In the genomic region with DNA sequence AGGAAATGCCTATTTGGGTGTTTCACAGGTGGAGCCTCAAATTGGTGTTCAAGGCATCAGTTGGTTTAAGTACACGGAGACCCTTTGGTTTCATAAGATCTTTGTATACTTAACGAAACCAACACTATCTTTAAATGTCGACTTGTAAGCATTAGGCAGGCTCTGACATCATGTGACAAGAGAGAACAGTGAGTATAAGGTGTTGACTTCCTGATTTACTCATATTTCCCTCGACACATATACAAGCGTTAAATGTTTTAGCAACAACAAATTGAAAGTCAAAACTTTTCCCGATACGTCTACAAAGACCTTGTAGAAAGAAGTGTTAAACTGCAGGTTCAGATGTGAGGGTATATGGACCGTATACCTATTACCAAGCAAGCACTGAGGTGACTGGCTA, we compare ENCODE assay signal across 8 mouse cellular contexts. TPM values are rescaled to one million over a fixed set of nuclear protein-coding genes. Genes with fewer than 3 reads are reported as not detected.
A peak's percentile ranks its signal among the peaks of the same experiment; 100 is the strongest.
DNase-seq lines count a peak whose midpoint lies in the region; ATAC-seq and TF ChIP-seq lines count a peak whose summit lies in the region.

No protein-coding gene starts in this region.

- peak overlapping the region; percentile 84 for H3K9ac ChIP-seq in heart, embryonic 12.5 days

- H3K4me1 ChIP-seq in heart, embryonic 12.5 days (replicated peaks): peaks cover 20% of the 10 kb centered on the region
- H3K4me1 ChIP-seq in G1E (ENCODE audit: insufficient read depth, low read depth, low read length): peaks cover 4% of the 10 kb centered on the region
- peaks cover 20% of the 10 kb centered on the region for H3K4me1 ChIP-seq in hindbrain, embryonic 10.5 days (replicated peaks)

- DNase-seq in heart, adult 18-20 months: no peak
- peak; percentile 20 for DNase-seq in G1E (ENCODE audit: low spot score)
- no peak for DNase-seq in hindbrain, embryonic 10.5 days (ENCODE audit: low spot score)
- peak; percentile 1 for DNase-seq in mesoderm, embryonic 11.5 days (ENCODE audit: low read depth, low spot score)
- no peak for DNase-seq in adrenal gland, postnatal 4 days (ENCODE audit: low spot score in 2 of 2)
- no peak for DNase-seq in cerebellum, adult 8-10 months
- DNase-seq in left cerebral cortex, adult 8-10 months (ENCODE audit: low spot score in 2 of 2): no peak

- 0 out of 2 replicates have a peak overlapping the region, but pooled peaks have one; percentile 90 for H3K27ac ChIP-seq in heart, embryonic 12.5 days (ENCODE audit: poor library complexity, severe bottlenecking)
- no peak overlapping the region for H3K27ac ChIP-seq in hindbrain, embryonic 10.5 days

- peak overlapping the region; percentile 66 for H3K4me3 ChIP-seq in heart, embryonic 12.5 days
- H3K4me3 ChIP-seq in G1E (ENCODE audit: low read depth, low read length): peak overlapping the region; percentile 87
- H3K4me3 ChIP-seq in hindbrain, embryonic 10.5 days: peak overlapping the region; percentile 87

- H3K9me3 ChIP-seq in heart, embryonic 12.5 days (replicated peaks): no peaks in the 10 kb centered on the region
- no peaks in the 10 kb centered on the region for H3K9me3 ChIP-seq in G1E (replicated peaks)
- no peaks in the 10 kb centered on the region for H3K9me3 ChIP-seq in hindbrain, embryonic 10.5 days

- peak overlapping the region; percentile 83 for H3K4me2 ChIP-seq in heart, embryonic 12.5 days

- 45% methylated on average over 8 of the region's 8 CpGs for WGBS in heart, embryonic 12.5 days
- WGBS in hindbrain, embryonic 10.5 days: 72% methylated on average over 8 of the region's 8 CpGs

- no peaks in the 10 kb centered on the region for H3K27me3 ChIP-seq in heart, embryonic 12.5 days (replicated peaks)
- H3K27me3 ChIP-seq in G1E (ENCODE audit: insufficient read depth, low read length): no peaks in the 10 kb centered on the region
- H3K27me3 ChIP-seq in hindbrain, embryonic 10.5 days (ENCODE audit: insufficient read depth, poor library complexity, severe bottlenecking): no peaks in the 10 kb centered on the region

- no peak for ATAC-seq in heart, embryonic 12.5 days (ENCODE audit: insufficient number of reproducible peaks, low FRiP score)
- ATAC-seq in G1E (ENCODE audit: extremely low read depth, insufficient number of reproducible peaks, low FRiP score, poor library complexity, severe bottlenecking): 0 out of 2 replicates have a peak, but pooled peaks have one; percentile 23

- TF ChIP-seq CTCF in G1E (IDR thresholded peaks at IDR 0.05; ENCODE audit: low read depth, low read length): no peak

- peaks cover 36% of the 10 kb centered on the region for H3K36me3 ChIP-seq in heart, embryonic 12.5 days
- peaks cover 42% of the 10 kb centered on the region for H3K36me3 ChIP-seq in G1E (replicated peaks)
- H3K36me3 ChIP-seq in hindbrain, embryonic 10.5 days: peaks cover 37% of the 10 kb centered on the region

RNA-seq across cellular contexts. Expression of gene Tbrg1, which starts 1.2 kb away (rescaled TPM):
- polyA plus RNA-seq in heart, embryonic 12.5 days (2016; fragmentation: Nextera tagmentation; extraction: Ambion mirVana): 151 and 162 TPM in 2 replicates
- 10 to 100 TPM; 31.9 to 34.0 TPM for total RNA-seq in heart, adult 18-20 months (2021)
- total RNA-seq in G1E (2014; fragmentation: Nextera tagmentation) (110 and 123 TPM in 2 replicates), G1E (2017) (122 and 157 TPM in 2 replicates)
- polyA plus RNA-seq in G1E (2012): 71.7 and 82.7 TPM in 2 replicates
- polyA plus RNA-seq in hindbrain, embryonic 10.5 days (2016; fragmentation: Nextera tagmentation; extraction: Ambion mirVana): 132 and 144 TPM in 2 replicates
- 100 to 1,000 TPM; 102 to 112 TPM for total RNA-seq in adrenal gland, postnatal 4 days (2021)
- total RNA-seq in left cerebral cortex, adult 8-10 months (2022): 10 to 100 TPM; 46.2 to 55.5 (median 51.5) TPM

RNA-seq across cellular contexts. Expression of gene Panx3, which starts 13.1 kb away (rescaled TPM):
- 0.14 TPM in 1 of 2 replicates, not detected in the other for polyA plus RNA-seq in heart, embryonic 12.5 days (2016; fragmentation: Nextera tagmentation; extraction: Ambion mirVana)
- total RNA-seq in heart, adult 18-20 months (2021): not detected
- total RNA-seq in G1E (2014; fragmentation: Nextera tagmentation): not detected in 2 replicates
- 0.06 and 0.16 TPM in 2 replicates for total RNA-seq in G1E (2017)
- not detected in 2 replicates for polyA plus RNA-seq in G1E (2012)
- polyA plus RNA-seq in hindbrain, embryonic 10.5 days (2016; fragmentation: Nextera tagmentation; extraction: Ambion mirVana): 0.07 and 0.17 TPM in 2 replicates
- total RNA-seq in adrenal gland, postnatal 4 days (2021): not detected
- total RNA-seq in left cerebral cortex, adult 8-10 months (2022): not detected

RNA-seq across cellular contexts. Expression of gene Spa17, which starts 42.4 kb away (rescaled TPM):
- 6.2 and 6.7 TPM in 2 replicates for polyA plus RNA-seq in heart, embryonic 12.5 days (2016; fragmentation: Nextera tagmentation; extraction: Ambion mirVana)
- total RNA-seq in heart, adult 18-20 months (2021): 1 to 10 TPM; 1.3 to 1.7 TPM
- total RNA-seq in G1E (2014; fragmentation: Nextera tagmentation) (12.4 and 21.1 TPM in 2 replicates), G1E (2017) (12.1 and 13.0 TPM in 2 replicates)
- polyA plus RNA-seq in G1E (2012): 1.7 and 1.8 TPM in 2 replicates
- polyA plus RNA-seq in hindbrain, embryonic 10.5 days (2016; fragmentation: Nextera tagmentation; extraction: Ambion mirVana): 12.1 and 22.2 TPM in 2 replicates
- total RNA-seq in adrenal gland, postnatal 4 days (2021): 1 to 10 TPM; 2.3 to 3.4 TPM
- 1 to 10 TPM in 3 of 4 experiments, under 1 TPM in 1; 0.57 to 2.5 (median 2.1) TPM for total RNA-seq in left cerebral cortex, adult 8-10 months (2022)

Comparison
In these comparisons a context has a peak if more than half of its experiments do, and no peak if none do; other contexts are left out.
1. DNase-seq: peak in G1E (single experiment) and mesoderm, embryonic 11.5 days (single experiment); none in heart, adult 18-20 months (0 of 2), hindbrain, embryonic 10.5 days (single experiment), adrenal gland, postnatal 4 days (0 of 2), cerebellum, adult 8-10 months (single experiment) and left cerebral cortex, adult 8-10 months (0 of 2).
2. Peak in every context shown above with its lines, with median percentiles within 50 percentile points of each other: H3K4me3 ChIP-seq.